Mouse (Mus musculus) lung, postnatal 0 days (tissue): ENCODE results near the gene Sulf2. TPM values are rescaled to one million over a fixed set of nuclear protein-coding genes. Genes with fewer than 3 reads are reported as not detected.
"Not testable (repeated sequence)": the region's sequence is repeated elsewhere in the genome, so short reads cannot be mapped to it uniquely, and the experiment has no call there.

Experiments used
- ATAC-seq: fragments of 200-750 bp; cut with Nextera tagmentation; 2 replicates; pipeline ENCODE4 v1.8.0; 2017; ENCODE audit warnings: moderate library complexity
- DNase-seq: peaks from one replicate; pipeline ENCODE4 v3.0.0-alpha.2; 2016; ENCODE audit warnings: low spot score
- H3K27ac ChIP-seq: fragments of 300-500 bp; sonication (generic); 2 replicates; pipeline ENCODE4 v1.5.1; 2014; ENCODE audit warnings: antibody characterized with exemption, mild to moderate bottlenecking, low read length, mixed read lengths
- H3K27me3 ChIP-seq: fragments of 300-500 bp; sonication (generic); replicated peaks from 2 replicates; pipeline ENCODE4 v1.6.1; 2014; ENCODE audit warnings: low read length, mixed read lengths; ENCODE audit not compliant: insufficient read depth
- H3K36me3 ChIP-seq: fragments of 300-500 bp; sonication (generic); 2 replicates; pipeline ENCODE4 v1.6.1; 2014; ENCODE audit warnings: low read length, mixed read lengths; ENCODE audit not compliant: insufficient read depth
- H3K4me1 ChIP-seq: fragments of 300-500 bp; sonication (generic); 2 replicates; pipeline ENCODE4 v1.6.1; 2014; ENCODE audit warnings: antibody characterized with exemption, low read depth, low read length, mixed read lengths; ENCODE audit not compliant: insufficient read depth
- H3K4me2 ChIP-seq: fragments of 300-500 bp; sonication (generic); replicated peaks from 2 replicates; pipeline ENCODE4 v1.6.1; 2014; ENCODE audit warnings: low read depth, mild to moderate bottlenecking, low read length, moderate library complexity, mixed read lengths
- H3K4me3 ChIP-seq: fragments of 300-500 bp; sonication (generic); 2 replicates; pipeline ENCODE4 v1.5.1; 2014; ENCODE audit warnings: low read depth, low read length
- H3K9ac ChIP-seq: fragments of 300-500 bp; sonication (generic); replicated peaks from 2 replicates; pipeline ENCODE4 v1.6.1; 2014; ENCODE audit warnings: low read depth, mild to moderate bottlenecking
- H3K9me3 ChIP-seq: fragments of 300-500 bp; sonication (generic); 2 replicates; pipeline ENCODE4 v1.6.1; 2016; ENCODE audit warnings: low read length, mixed read lengths
- CTCF ChIP-seq: IDR thresholded peaks from 2 replicates; pipeline ENCODE4 v1.5.1; 2016; ENCODE audit warnings: antibody characterized with exemption, mild to moderate bottlenecking
- EP300 ChIP-seq: IDR thresholded peaks from 2 replicates; pipeline ENCODE4 v1.6.1; 2016; ENCODE audit warnings: antibody characterized with exemption, mild to moderate bottlenecking, control low read depth
- WGBS: fragments of 180-500 bp; shearing (Covaris S2); extraction: QIAGEN DNeasy Blood & Tissue Kit; methylation state at CpG from one replicate; pipeline ENCODE4 v1.1.7; 2014; 5-methylcytosine and 5-hydroxymethylcytosine counted together
- polyA plus RNA-seq: library from polyadenylated mRNA; unstranded; fragments of >200 nt; fragmentation: Nextera tagmentation; extraction: Ambion mirVana; gene quantifications from 2 replicates; pipeline ENCODE4 v1.2.1, GENCODE M21; 2015

The Sulf2 gene
- polyA plus RNA-seq, 1 experiment from 2014 or later = 13.6 TPM

DNA sequence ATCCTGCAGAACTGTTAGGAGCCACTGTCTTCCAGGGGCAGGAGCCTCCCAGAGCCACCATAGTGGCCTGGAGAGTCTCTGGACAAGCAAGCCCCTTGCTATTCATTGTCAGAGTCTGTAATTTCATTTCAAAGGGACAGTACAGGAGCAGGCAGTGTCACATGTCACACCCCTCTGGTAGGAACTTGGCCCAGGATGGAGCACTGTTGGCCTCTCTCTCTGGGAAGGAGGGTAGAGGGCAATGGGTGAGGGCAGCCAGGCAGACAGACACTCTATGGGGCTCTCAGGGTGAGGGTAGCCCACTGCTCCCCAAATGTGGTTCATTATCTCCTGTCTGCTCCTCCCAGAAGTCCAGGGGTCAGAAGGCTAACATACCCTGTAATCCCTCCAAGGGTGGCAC is 63.9 kb downstream of the Sulf2 start:
- Histone ChIP-seq H3K9ac (no peak overlapping the region), H3K4me3 (no peak overlapping the region), H3K27ac (no peak overlapping the region), H3K4me2 (no peak overlapping the region), H3K4me1 (no peaks in the 10 kb centered on the region), H3K36me3 (no peaks in the 10 kb centered on the region), H3K9me3 (no peaks in the 10 kb centered on the region), H3K27me3 (no peaks in the 10 kb centered on the region)
- ATAC-seq (no peak), DNase-seq (no peak)
- no peak for TF ChIP-seq EP300
- no peak for TF ChIP-seq CTCF

DNA sequence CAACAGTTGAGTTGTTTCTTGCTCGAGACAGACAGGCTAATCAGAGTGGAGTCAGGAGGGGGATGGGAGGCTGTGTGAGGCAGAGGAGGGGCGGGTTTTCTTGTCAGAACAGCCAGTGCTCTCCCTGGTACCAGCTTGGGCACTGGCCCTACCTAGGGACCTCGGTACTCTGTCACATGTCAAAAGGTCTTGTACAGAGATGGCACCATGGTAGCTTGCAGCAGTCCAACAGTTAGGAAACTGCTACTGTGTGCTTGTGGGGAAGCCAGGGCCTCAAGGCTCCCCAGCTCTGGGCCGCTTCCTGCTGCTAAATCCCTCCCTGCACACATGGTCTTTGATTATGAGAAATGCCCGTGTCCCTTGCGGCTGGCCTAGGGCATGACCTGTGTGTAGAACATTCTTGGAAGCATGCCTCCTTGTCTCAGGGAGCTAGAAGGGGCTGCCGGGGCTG is 65.3 kb downstream of the Sulf2 start:
- 38% methylated on average over 6 of the region's 7 CpGs for WGBS
- H3K4me2 ChIP-seq = no peak overlapping the region
- H3K36me3 ChIP-seq = no peaks in the 10 kb centered on the region
- H3K27ac ChIP-seq = no peak overlapping the region
- H3K27me3 ChIP-seq = no peaks in the 10 kb centered on the region
- ATAC-seq = no peak
- DNase-seq = no peak
- 0 out of 2 replicates have a peak, but pooled peaks have one; percentile 4 for TF ChIP-seq CTCF
- TF ChIP-seq EP300 = no peak
- H3K4me1 ChIP-seq = no peaks in the 10 kb centered on the region
- no peaks in the 10 kb centered on the region for H3K9me3 ChIP-seq
- H3K4me3 ChIP-seq = no peak overlapping the region
- no peak overlapping the region for H3K9ac ChIP-seq

DNA sequence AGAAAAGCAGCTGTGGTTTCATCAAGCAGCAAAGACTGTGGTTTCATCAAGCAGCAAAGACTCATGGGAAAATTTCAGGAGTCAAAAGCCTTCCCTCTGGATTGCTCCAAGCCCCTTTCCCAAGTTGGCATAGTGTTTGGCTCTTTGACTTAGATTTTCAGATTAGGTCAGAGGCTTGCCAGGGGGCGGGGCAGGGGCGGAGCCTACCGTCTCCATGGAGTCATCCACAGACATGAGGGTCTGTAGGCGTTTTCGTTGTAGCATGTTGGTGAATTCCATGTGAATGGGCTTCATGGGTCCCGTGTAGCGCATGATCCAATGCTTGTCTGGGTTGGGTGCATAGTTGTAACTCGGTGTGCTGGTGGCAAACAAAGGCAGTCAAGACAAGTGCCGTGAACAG is 66.5 kb downstream of the Sulf2 start:
- Histone ChIP-seq H3K4me2 (no peak overlapping the region), H3K4me1 (no peaks in the 10 kb centered on the region), H3K9me3 (no peaks in the 10 kb centered on the region), H3K9ac (no peak overlapping the region), H3K27ac (no peak overlapping the region), H3K27me3 (no peaks in the 10 kb centered on the region), H3K4me3 (no peak overlapping the region), H3K36me3 (no peaks in the 10 kb centered on the region)
- DNase-seq (no peak), ATAC-seq (no peak)
- TF ChIP-seq EP300 (no peak), CTCF (no peak)
- 78% methylated on average over 9 of the region's 9 CpGs for WGBS

DNA sequence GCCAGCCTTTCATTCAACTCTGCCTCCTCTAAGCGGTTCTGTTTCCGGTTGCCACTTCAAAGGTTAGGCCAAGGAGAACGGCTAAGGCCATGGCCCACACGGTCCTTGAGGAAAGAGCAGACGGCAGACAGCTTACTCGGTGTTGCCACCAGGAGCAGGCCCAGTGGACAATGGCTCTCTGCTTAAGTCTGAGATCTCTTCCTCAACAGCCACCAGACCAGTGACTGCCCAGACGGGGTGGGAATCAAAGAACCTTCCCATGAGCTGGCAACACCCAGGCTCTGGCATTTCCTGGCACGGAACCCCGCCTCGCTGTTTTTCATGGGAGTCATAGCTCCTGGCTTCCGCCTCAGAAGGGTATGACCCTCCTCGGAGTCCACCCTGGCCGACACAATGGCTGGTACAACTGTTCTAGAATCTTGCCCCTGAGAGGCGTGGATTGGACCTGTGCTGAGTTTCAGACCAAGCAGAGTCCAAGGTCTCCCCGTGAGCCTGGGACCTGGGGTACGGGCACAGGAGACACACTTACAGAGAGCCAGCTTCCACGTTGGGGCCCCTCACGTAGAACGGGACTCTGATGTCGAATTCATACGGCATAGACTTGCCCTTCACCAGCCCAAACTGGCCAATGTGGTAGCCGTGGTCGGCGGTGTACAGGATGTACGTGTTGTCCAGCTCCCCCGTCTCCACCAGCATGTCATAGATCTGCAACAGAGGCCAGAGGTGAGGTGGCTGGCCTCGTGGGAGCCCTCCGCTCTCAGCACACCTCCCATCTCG is 68.8 kb downstream of the Sulf2 start:
- ATAC-seq = no peak
- no peaks in the 10 kb centered on the region for H3K36me3 ChIP-seq
- no peak overlapping the region for H3K4me3 ChIP-seq
- no peaks in the 10 kb centered on the region for H3K4me1 ChIP-seq
- no peak overlapping the region for H3K4me2 ChIP-seq
- H3K9ac ChIP-seq = no peak overlapping the region
- H3K27ac ChIP-seq = no peak overlapping the region
- DNase-seq = peak; percentile 27
- no peak for TF ChIP-seq EP300
- TF ChIP-seq CTCF = no peak
- 84% methylated on average over 29 of the region's 29 CpGs for WGBS
- H3K9me3 ChIP-seq = no peaks in the 10 kb centered on the region
- no peaks in the 10 kb centered on the region for H3K27me3 ChIP-seq

DNA sequence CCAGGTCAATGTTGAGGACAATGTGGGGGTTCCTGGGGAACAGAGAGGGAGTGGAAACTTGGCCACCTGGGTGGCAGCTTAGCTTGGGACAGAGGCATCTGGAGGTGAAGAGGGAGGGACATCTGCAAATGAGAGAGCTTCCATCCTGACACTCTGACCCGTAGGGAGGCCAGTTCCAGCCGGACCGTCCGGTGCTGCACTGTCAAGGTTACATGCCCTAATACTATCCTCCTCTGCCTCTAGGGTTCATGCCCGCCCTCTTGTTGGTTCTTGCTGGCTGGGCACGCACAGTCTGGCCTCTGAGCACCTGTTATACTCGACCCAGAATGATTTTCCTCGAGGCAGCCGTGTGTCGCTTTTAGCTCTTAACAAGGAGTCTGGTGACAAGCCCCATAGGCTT is 69.7 kb downstream of the Sulf2 start:
- Histone ChIP-seq H3K9me3 (no peaks in the 10 kb centered on the region), H3K9ac (no peak overlapping the region), H3K27ac (no peak overlapping the region), H3K4me1 (no peaks in the 10 kb centered on the region; the same call in 1 of the 2 replicates), H3K27me3 (no peaks in the 10 kb centered on the region), H3K4me3 (no peak overlapping the region), H3K4me2 (no peak overlapping the region), H3K36me3 (no peaks in the 10 kb centered on the region)
- TF ChIP-seq CTCF (no peak), EP300 (no peak)
- ATAC-seq = no peak
- DNase-seq = no peak
- WGBS = 93% methylated on average over 10 of the region's 10 CpGs

DNA sequence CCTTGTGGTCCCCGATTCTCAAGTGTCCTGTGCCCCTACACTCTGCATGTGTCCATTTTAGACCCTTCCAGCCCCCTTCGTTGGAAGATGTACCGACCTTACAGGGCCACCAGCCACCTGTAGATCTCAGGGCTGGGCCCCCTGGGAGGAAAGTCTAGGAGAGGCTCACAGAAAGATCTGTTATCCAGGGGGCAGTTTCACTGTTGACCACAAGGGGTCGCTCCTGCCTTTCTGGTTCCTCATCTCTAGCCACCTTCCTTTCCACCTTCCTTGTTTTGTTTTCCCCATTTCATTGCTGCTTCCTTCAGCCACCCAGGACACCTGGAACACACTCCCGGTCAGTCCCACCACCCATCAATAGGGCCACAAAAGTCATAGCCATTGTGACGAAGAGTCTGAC is 70.5 kb downstream of the Sulf2 start:
- 32% methylated on average over 6 of the region's 6 CpGs for WGBS
- H3K9me3 ChIP-seq, ATAC-seq, H3K4me1 ChIP-seq, H3K27ac ChIP-seq, H3K4me2 ChIP-seq, H3K27me3 ChIP-seq, H3K4me3 ChIP-seq, H3K36me3 ChIP-seq, H3K9ac ChIP-seq: not testable (repeated sequence)
- peak; percentile 85 for TF ChIP-seq CTCF
- DNase-seq = peak; percentile 65

DNA sequence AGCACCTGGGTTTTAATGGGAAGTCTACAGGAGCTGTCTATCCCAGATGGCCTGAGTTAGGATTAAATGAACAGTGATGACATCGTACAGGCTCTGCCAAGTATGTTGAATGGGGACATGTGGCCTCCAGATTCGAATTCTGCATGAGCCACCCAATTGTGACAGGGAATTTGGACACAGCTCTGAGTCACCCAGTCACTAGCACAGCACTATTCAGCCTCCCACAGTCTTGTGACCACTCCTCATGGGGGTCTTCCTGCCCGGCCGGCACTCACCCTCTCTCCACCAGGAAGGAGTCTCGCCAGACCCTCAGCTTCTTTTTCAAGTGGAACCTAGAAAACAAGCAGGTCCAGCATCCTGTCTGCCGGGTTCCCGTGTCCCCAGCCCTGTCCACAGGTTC is 71.4 kb downstream of the Sulf2 start:
- ATAC-seq (no peak), DNase-seq (no peak)
- Histone ChIP-seq H3K9ac (no peak overlapping the region), H3K4me1 (no peaks in the 10 kb centered on the region; the same call in 1 of the 2 replicates), H3K36me3 (no peaks in the 10 kb centered on the region), H3K27me3 (no peaks in the 10 kb centered on the region), H3K27ac (no peak overlapping the region), H3K9me3 (no peaks in the 10 kb centered on the region), H3K4me3 (no peak overlapping the region), H3K4me2 (no peak overlapping the region)
- TF ChIP-seq EP300 (no peak), CTCF (no peak)
- WGBS = 75% methylated on average over 7 of the region's 7 CpGs
